Mouse (Mus musculus): Measurements from ENCODE around the gene Gls.

GRCm38 (mm10) chr1:52163707-52164457, 69.2 kb downstream of the Gls start:
- TF ChIP-seq CTCF (IDR thresholded peaks at IDR 0.05; ENCODE audit: low read depth, low read length) (no peak), POLR2A (IDR thresholded peaks at IDR 0.05; ENCODE audit: borderline replicate concordance, low read depth, low read length) (no peak)
